Mouse (Mus musculus): ENCODE results near the gene Use1.

Use1 gene

DNA sequence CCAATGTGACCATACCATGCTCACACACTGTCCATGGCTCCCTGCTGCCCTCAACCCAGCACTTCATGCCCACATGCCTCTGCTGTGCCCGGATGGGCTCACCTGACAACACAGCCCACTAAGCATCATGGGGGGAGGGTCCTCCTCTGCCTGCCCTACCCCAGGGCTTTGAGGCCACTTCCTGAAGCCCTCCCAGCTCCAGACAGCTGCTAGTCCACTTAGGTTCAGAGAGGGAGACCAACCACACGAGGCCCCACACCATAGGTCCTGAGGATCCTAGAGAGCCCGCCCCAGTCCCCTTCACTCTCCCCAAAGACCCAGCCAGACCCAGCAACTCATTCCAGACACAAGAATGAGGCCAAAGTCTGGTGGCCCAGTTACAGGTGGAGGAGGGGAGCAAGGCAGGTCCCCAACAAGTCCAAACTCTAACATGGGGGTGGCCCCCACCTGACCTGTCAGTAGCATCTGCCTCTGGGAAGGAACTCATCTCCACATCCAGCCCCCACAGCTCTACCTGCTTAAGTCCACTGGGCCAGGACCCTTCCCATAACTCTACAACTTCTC is 12.9 kb downstream of the Use1 start:
- no peak for DNase-seq

DNA sequence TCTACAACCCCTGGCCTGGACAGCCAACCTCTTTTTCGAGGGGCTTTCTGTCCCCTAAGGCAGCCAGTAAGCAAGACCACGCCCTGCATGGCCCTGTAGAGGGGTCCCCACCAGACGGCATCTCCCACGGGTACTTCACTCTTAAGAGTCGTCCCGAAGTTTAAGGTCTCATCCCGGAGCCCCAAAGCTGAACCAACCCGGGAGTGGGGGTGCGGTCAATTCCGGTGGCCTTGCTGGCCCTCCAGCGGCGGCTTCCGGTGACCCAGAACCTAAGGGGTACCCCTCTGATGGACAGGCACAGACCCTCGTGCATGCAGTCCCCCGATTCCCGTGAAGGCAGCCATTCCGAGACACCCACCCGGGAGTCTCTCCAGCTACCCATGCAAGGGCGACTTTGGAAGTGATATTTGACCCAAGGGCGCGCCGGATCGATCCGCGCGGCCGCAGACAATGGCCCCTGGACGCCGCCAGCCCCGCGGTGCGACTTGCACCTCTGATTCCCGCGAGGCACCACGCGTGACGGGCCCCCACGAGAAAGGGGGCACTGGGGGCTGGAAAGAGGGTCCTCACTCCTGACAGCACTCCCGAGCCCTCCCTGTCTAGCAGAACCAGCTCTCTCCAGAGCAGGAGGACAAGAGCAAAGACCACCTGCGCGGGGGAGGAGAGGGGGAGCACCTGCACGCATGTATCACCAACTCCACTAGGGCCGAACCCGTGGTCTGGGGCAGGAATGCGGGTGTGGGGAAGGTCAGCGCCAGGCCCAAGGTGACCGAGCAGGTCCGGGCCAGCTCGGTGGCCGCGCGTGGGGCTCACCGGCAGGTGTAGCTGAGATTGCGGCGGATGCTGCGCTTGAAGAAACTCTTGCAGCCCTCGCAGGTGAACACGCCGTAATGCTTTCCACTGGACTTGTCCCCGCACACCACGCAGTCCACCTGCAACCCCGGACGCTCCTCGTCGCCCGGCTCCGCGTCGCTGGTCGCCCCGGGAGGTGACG is 13.8 kb downstream of the Use1 start:
- no peak for DNase-seq

DNA sequence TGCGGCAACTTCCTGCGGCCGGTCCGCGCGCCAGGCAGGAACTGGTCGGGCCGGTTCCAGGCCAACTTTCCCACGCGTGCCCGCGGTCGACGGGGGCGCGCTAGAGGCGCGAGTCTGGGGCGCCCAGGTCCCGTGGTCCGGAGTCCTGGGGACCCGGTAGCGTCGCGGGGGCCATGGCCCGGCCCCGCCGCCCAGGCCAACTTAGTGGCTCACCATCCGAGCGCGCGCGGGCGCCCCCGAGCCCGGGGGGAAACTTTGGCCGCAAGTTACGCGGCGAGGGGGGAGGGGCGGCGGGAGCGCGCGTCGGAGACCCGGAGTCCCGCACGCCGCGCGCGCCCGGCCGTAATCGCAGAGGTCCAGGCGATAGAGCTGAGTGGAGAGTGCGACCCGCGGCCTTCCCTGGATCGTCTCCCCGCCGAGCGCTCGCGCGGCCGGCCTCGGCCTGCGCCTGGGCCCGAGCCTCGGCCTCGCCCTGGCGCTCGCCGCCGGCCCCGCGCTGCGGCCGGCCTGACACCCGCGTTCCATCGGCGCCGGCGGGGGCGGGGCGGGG is 14.8 kb downstream of the Use1 start, which contains the start of gene Nr2f6:
Nr2f6 (minus strand) TSS at position 540 of the 550 bp plus-strand sequence.
- peak; percentile 82 for DNase-seq

DNA sequence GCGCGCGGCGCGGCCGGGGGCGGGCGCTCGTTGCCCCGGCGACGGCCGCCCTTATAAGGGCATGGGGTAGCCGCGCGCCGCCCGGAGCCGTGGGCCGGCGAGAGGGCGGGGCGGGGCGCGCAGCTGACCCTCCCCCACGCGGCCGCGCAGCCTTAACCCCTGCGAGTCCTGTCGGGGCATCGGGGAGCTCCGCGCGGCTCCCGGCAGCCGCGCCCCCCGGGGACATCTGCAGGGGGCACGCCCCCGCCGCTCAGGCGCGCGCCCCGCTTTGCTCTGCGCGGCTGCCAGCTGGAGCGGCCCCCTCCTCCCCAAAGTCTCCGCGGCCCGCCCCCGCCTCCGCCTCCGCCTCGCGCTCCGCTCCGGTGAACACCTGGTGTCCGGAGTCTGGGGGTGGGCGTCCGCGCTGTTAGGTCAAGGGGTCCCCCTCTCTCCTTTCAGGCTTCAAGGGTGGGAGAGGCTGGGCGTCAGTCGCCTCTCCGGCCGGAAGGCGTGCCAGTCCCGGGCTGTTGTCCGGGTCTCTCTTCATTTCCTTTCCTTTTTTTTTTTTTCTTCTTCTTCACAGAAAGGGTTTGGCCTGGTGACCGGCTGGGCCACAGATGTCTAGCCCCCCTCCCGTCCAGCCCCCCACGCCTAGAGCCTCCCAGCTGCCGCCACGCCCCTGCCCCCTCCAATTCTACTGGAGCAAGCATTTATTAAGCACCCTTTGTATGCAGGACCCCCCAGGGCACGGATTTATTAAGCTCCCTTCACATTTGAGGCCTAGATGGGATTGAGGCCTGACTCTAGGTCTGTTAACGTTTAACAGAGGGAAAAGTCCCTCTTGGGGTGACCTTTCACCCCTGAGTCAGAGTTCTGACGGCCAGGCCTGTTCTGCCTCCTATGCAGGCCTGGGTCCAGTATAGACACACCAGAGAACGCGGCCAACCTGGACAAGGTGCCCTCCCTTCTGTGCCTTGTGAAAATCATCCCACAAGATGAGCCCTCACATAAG is 15.6 kb downstream of the Use1 start:
- peak; percentile 89 for DNase-seq

DNA sequence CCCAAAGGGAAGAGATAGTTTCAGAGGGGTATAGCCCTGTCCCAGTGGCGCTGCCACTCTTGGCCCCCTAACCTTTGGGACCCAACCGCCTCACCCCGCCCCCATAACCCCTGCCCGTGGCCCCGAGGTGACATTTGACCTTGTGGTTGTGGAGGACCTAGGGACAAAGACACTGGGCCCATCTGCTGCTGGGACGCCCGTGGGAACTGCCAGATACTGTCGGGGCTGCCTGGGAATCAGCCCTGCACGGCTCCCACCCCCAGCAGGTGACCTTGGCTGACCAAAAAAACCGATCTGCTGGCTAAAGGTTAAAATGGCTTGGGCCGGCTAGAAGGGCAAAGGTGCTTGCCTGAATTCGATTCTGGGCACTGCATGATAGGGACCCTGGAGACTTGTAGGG is 16.7 kb downstream of the Use1 start:
- DNase-seq = no peak

DNA sequence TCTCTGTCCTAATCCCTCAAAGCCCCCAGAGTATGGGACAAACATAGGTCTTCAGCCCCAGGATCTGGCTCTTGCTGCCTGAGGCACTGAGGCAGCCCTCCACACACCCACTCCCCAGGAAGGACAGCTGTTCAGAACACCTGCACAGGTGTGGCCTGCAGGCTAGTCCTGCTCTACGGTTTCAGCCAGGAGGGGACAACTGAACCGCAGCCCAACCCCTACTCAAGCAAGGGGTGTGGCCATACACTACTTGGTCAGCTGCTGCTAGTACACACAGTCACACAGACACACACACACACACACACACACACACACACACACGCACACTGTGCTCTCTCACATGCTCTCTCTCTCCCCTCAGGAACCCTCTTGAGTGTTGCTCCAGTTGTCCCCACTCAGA is 17.2 kb downstream of the Use1 start:
- no peak for DNase-seq

DNA sequence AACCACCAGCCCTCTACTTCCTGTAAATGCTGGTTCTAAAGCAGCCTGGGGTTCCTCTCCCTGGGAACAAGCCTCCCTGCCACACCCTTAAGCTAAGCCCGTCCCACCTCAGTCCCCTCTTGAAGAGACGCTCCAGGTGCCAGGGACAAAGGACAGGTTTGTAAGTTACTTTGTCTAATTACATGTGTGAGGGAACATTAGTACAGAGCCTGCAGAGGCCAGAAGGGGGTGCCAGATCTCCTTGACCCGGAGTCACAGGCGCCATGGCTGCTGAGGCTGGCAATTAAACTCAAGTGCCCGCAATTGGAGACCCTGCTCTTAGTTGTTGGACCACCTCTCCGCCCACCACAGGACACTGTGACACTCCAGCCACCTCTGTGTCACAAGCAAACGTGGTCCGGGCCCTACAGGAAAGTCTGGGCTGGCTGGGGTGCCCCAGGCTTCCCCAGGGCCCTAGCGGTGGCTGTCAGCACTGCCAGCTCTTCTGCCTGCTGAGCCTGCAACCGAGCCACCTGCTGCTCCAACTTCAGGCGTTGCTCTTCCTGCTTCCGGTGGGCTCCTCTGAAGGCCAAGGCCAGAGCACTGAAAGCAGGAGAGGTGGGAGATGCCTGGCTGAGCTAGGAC is 18.7 kb downstream of the Use1 start:
- DNase-seq = no peak

DNA sequence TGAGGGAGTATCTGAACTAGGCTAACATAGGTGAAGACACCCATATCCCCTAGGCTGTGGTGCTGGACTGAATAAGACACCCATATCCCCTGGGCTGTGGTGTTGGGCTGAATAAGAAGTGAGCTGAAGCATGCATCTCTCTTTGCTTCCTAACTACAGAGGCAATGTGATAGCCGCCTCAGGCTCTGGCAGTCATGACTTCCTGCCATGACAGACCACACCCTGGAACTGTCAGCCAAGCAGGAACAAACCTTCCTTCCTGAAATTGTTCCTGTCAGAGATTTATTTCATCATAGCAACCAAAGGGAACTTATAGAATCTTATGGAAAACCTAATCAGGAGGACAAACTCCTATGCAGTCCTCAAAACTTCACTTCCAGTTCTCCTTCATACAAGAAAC is 21.6 kb downstream of the Use1 start:
- no peak for DNase-seq

DNA sequence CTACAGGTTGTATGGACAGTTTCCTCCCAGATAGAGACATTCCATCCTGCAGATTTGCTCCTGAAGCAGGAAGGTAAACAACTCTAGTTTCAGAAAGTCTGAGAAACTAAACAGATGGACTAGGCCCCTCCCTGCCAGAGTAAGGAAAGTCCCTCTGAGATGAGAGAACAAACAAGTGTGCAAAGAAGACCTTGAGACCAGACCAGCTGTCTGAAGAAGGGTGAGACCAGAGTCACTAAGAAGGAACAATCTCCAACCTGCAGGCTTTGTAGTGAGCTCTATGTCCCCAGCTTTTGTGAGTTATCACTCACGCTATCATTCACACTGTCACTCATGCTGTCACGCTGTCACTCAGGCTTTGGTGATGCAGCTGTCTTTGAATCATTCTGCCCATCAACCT is 25.0 kb downstream of the Use1 start:
- no peak for DNase-seq

DNA sequence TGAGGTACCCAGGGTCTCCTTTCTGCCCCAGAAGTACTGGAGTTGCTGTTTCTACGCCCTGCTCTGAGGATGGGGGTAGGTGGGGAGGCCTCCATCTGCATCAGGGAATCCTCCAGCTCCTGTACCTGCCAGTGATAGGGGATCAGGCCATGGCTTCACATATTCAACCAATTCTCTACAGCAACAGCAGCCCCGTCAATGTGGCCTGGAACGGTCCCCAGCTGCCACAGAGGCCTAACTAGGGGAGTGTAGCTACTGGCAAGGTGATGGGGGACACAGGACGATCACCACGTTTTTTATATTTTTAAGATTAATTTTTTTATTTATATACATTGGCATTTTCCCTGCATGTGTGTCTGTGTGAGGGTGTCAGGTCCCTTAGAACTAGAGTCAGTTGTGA is 25.7 kb downstream of the Use1 start:
- DNase-seq = no peak

DNA sequence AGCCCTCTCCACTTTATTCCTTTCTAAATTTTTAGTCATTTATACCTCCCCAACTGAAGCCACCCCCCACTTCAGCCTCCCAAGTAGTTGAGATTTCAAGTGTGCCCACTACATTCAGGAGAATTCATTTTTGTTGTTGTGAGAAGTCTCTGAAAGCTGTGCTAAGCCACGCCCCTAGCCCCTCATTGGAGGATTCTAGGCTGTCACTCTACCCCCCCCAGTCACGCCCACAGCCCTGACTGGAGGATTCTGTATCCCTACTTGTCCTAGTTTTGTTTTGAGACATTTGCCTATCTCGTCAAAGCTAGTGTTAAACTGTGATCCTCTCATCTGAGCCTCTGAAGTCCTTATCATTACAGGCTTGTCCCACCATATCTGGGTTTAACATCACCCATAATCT is 26.2 kb downstream of the Use1 start:
- DNase-seq = peak; percentile 61

DNA sequence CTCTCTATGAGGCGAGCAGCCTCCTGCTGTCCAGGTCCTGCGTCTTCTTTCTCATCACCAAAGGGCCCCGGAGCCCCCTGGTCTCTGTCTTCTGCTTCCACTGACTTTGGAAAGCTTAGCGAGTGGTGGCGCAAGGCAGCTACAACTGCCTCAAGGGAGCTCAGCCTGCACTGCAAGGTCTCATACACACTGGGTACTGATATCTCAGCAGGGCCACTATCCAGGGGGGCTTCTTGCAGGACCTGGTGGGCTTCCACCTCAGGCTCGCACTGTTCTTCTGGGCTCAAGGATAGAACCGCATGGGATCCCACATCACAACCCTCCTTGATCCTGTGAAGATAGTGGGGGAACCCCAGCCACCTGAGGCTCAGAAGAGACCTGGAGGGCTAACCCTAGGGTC is 27.8 kb downstream of the Use1 start:
- DNase-seq = no peak

DNA sequence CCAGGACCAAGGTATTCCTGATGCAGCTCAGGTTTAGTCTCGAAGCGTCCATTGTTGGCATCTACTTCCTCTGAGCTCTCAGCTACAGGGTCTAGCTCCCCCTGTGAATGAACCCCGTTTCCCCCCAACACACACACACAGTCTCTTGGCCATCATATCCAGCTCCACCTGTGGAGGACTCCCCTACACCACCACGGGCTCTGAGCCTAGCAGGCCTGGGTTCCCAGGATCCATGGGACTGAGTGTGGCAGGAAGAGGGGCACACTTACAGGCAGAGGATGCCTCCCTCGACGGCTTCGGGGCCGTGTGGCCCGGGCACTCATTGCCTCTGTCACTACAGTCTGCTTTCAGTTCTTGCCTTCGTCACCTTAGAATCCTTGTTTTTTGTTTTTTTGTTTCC is 28.4 kb downstream of the Use1 start:
- no peak for DNase-seq

DNA sequence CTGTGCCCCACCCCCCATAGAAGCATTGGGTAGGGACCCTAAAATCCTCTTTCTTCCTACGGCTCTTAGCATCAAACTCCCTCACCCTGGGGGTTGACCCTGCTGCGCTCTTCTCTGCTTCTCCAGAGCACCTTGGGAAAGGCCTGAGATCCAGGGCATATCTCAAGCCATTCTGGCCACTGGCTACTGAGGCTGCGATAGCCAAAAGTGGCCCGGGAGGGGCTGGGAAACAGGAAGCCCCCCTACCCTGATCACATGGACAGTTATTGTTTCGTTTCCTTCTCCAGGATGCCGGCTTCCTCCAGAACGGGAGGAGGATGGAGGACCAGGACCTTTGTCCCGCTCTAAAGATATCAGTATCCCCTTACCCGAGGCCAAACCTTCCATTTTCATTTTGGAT is 29.0 kb downstream of the Use1 start, which contains the start of gene Ushbp1:
Ushbp1 (minus strand) TSS at position 174 of the 400 bp plus-strand sequence.
- DNase-seq = peak; percentile 58

DNA sequence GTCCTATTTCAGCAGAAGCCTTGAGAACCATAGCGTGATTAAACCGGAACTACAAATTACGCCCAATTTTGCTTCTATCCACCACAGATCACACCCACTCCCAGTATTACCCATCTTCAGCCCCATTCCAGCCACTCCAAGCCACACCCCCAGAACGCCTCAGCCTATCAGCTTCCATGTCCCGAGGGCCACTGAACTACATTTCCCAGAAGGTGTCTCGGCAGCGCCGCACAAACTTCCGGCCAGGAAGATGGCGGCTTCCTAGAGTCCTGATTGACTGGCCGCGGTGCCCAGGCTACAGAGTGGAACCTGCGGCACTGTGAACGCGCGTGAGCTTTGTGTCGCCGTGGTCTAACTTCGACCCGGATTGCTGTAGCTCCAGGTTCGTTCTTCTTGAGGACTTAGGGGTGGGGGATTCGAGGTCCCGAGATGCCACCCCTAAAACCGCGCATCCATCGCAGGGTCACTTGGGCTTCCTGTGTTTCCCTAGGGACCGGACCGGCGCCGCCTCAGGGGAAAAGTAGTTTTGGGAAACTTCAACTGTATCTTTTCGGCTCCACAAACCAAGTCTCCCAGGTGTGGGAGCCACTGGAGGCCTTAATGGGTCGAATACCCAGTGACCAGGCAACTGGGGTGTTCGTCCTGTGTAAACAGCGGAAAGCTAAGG is 30.1 kb downstream of the Use1 start, which contains the start of gene Babam1:
Babam1 (plus strand) TSS at position 223 of the 667 bp plus-strand sequence.
- DNase-seq = peak; percentile 91

DNA sequence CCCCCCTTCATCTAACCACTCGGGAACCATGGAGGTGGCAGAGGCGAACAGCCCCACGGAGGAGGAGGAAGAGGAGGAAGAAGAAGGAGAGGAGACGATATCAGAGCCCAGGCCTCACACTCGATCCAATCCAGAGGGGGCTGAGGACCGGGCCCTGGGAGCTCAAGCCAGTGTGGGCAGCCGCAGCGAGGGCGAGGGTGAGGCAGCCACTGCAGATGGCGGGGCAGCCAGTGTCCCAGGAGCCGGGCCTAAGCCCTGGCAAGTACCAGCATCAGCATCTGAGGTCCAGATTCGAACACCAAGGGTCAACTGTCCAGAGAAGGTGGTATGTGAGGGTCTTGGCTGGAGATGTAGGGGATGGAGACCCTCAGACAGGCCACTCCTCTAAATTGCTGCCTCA is 31.1 kb downstream of the Use1 start:
- no peak for DNase-seq

DNA sequence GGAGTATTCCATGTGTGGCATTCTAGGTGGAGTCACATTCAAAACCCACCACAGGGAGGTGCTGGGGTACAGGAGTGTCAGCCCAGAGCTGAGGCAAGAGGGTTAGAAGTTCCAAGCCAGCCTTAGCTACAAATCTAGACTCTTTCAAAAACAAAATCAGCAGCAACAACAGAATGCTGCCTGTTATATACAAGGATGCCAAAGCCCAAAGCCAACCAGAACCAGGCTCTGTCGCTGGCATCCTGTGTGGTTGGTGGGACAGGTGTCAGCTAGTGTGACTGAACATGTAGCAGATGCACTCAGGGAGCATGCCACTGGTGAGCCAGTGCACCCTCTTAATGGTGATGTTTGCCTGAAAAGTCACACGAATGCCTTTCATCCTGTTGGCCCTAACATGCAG is 34.2 kb downstream of the Use1 start:
- no peak for DNase-seq

DNA sequence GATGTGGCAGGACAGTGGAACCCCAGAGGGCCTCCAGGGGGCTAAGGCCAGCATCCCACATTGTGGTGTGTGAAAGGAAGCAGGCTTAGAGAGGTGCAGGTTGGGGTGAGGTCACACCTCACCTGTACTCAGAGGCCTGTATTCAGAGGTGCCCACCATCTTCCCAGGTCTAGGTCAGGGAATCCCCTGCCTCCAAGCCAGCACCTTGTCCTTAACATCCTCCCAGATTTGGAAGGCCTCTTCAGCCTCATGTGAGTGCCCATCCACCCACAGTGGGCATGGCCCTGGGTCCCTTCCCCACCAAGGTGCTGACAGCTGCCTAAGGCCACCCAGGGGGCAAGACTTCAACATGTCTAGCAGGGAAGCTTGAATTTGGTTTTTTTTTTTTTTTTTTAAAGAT is 34.8 kb downstream of the Use1 start:
- DNase-seq = no peak

DNA sequence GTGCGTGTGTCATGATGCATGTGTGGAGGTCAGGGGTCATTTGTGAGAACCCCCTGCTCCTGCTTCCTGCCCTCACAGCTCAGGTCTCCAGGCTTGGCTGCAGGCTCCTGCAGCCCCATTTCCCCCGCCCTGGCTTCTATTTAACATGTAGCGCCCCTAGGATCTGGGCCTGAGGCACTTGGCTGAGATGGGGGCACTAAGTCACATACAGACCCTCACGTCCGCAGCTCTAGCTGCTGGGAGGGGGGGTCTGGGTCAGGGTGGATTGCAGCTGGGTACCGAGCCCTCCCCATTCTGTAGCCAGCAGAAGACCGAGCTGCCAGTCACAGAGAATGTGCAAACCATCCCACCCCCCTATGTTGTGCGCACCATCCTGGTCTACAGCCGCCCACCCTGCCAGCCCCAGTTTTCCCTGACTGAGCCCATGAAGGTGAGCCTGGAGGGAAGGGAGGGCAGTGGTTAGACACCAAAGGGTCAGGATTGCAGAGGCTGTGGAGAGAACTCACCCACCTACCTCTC is 35.9 kb downstream of the Use1 start:
- no peak for DNase-seq

DNA sequence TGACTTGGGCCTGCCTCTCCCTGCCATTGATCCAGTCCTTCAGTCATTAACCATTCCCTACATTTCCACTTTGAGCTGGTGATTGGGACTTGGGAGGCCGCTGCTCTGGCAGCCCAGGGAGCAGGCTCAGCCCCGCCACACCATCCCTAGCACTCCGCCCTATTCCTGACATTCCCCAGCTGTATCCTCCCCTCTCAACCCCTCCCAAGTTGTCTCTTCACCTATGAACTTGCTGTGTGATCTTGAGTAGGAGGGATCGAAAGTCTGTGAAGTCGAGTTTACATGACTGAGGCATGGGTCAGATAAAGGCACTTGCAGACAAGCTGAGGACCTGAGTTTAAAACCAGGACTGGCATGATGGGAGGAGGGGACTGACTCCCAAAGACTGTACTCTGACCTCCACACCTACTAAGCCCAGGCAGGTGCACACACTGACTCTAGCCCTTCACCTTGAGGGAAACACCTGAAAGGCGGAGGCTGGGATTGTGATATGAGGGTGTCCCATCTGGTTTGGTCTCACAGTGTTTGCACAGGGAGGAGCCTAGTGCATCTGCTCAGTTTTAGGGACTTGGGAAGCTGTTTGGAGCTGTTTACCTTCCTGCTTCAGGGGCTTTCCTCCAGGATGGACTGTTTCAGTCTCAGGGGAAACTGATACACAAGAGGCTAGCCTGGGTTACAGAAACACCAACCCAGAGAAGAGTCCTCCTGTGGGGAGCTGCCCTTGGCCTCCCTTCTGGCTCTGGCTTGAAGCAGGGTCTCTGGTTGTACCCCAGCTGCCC is 36.6 kb downstream of the Use1 start:
- DNase-seq = no peak

All from lung, postnatal 14 days (tissue).